Mouse (Mus musculus): ENCODE results near the gene Zfp467. TPM values are rescaled to one million over a fixed set of nuclear protein-coding genes. Genes with fewer than 3 reads are reported as not detected.
A peak's percentile ranks its signal among the peaks of the same experiment; 100 is the strongest.

The Zfp467 gene
- polyA plus RNA-seq, 1 experiment from 2014 or later = 33.4 TPM

GRCm38 (mm10) chr6:48443592-48444309, 1.9 kb downstream of the Zfp467 start:
- peak overlapping the region; percentile 95 for H3K4me3 ChIP-seq (replicated peaks; ENCODE audit: low read depth, low read length)
- peaks cover 15% of the 10 kb centered on the region for H3K36me3 ChIP-seq (ENCODE audit: insufficient read depth, low read length)
- peak overlapping the region; percentile 47; the same call in 1 of the 2 replicates for H3K9ac ChIP-seq (ENCODE audit: low read depth, low read length)
- H3K4me1 ChIP-seq (replicated peaks; ENCODE audit: insufficient read depth, low read length) = peaks cover 40% of the 10 kb centered on the region
- ATAC-seq (replicated peaks; ENCODE audit: low FRiP score, low read depth) (peak; percentile 86), DNase-seq (ENCODE audit: low spot score) (peak; percentile 98)
- no peaks in the 10 kb centered on the region for H3K27me3 ChIP-seq (ENCODE audit: insufficient read depth, low read length)
- TF ChIP-seq CTCF (IDR thresholded peaks at IDR 0.05; ENCODE audit: low read depth) = no peak; the same call in 1 of the 2 replicates
- WGBS = 1% methylated on average over 19 of the region's 19 CpGs
- H3K9me3 ChIP-seq (replicated peaks; ENCODE audit: low read length) = no peaks in the 10 kb centered on the region
- peak overlapping the region; percentile 74 for H3K4me2 ChIP-seq (ENCODE audit: low read length)
- peak overlapping the region; percentile 64 for H3K27ac ChIP-seq

- H3K9me3 ChIP-seq (replicated peaks; ENCODE audit: low read length) = no peaks in the 10 kb centered on the region
- no peak for ATAC-seq (replicated peaks; ENCODE audit: low FRiP score, low read depth)
- no peaks in the 10 kb centered on the region for H3K27me3 ChIP-seq (ENCODE audit: insufficient read depth, low read length)
- H3K9ac ChIP-seq (ENCODE audit: low read depth, low read length) = no peak overlapping the region
- peak; percentile 81 for DNase-seq (ENCODE audit: low spot score)
- no peak for TF ChIP-seq CTCF (IDR thresholded peaks at IDR 0.05; ENCODE audit: low read depth)
- H3K36me3 ChIP-seq (ENCODE audit: insufficient read depth, low read length) = peaks cover 30% of the 10 kb centered on the region
- peak overlapping the region; percentile 71; the same call in 1 of the 2 replicates for H3K27ac ChIP-seq
- H3K4me2 ChIP-seq (ENCODE audit: low read length) = no peak overlapping the region
- 29% methylated on average over 14 of the region's 14 CpGs for WGBS
- no peak overlapping the region for H3K4me3 ChIP-seq (replicated peaks; ENCODE audit: low read depth, low read length)
- H3K4me1 ChIP-seq (replicated peaks; ENCODE audit: insufficient read depth, low read length) = peaks cover 43% of the 10 kb centered on the region; the same call in 1 of the 2 replicates
These were observed 5.2 kb downstream of the Zfp467 start for GRCm38 (mm10) chr6:48440306-48441014.

- Histone ChIP-seq H3K4me3 (replicated peaks; ENCODE audit: low read depth, low read length) (no peak overlapping the region), H3K9me3 (replicated peaks; ENCODE audit: low read length) (no peaks in the 10 kb centered on the region), H3K27ac (peak overlapping the region; percentile 71; the same call in 1 of the 2 replicates), H3K27me3 (ENCODE audit: insufficient read depth, low read length) (no peaks in the 10 kb centered on the region), H3K4me2 (ENCODE audit: low read length) (no peak overlapping the region), H3K9ac (ENCODE audit: low read depth, low read length) (no peak overlapping the region), H3K4me1 (replicated peaks; ENCODE audit: insufficient read depth, low read length) (peaks cover 50% of the 10 kb centered on the region), H3K36me3 (ENCODE audit: insufficient read depth, low read length) (peaks cover 30% of the 10 kb centered on the region)
- ATAC-seq (replicated peaks; ENCODE audit: low FRiP score, low read depth) (no peak), DNase-seq (ENCODE audit: low spot score) (no peak)
- no peak for TF ChIP-seq CTCF (IDR thresholded peaks at IDR 0.05; ENCODE audit: low read depth)
These were observed 6.0 kb downstream of the Zfp467 start for GRCm38 (mm10) chr6:48439654-48440053.

- Histone ChIP-seq H3K27ac (no peak overlapping the region), H3K9me3 (replicated peaks; ENCODE audit: low read length) (no peaks in the 10 kb centered on the region), H3K27me3 (ENCODE audit: insufficient read depth, low read length) (no peaks in the 10 kb centered on the region), H3K9ac (ENCODE audit: low read depth, low read length) (no peak overlapping the region), H3K36me3 (ENCODE audit: insufficient read depth, low read length) (peaks cover 30% of the 10 kb centered on the region), H3K4me3 (replicated peaks; ENCODE audit: low read depth, low read length) (no peak overlapping the region), H3K4me2 (ENCODE audit: low read length) (no peak overlapping the region), H3K4me1 (replicated peaks; ENCODE audit: insufficient read depth, low read length) (peaks cover 45% of the 10 kb centered on the region)
- no peak for ATAC-seq (replicated peaks; ENCODE audit: low FRiP score, low read depth)
- no peak for DNase-seq (ENCODE audit: low spot score)
- no peak for TF ChIP-seq CTCF (IDR thresholded peaks at IDR 0.05; ENCODE audit: low read depth)
- 59% methylated on average over 55 of the region's 55 CpGs for WGBS
These were observed 7.0 kb downstream of the Zfp467 start for GRCm38 (mm10) chr6:48438475-48439125.

- ATAC-seq (replicated peaks; ENCODE audit: low FRiP score, low read depth) (no peak), DNase-seq (ENCODE audit: low spot score) (no peak)
- H3K36me3 ChIP-seq (ENCODE audit: insufficient read depth, low read length) = peaks cover 30% of the 10 kb centered on the region
- H3K27ac ChIP-seq = no peak overlapping the region
- 81% methylated on average over 35 of the region's 35 CpGs for WGBS
- TF ChIP-seq CTCF (IDR thresholded peaks at IDR 0.05; ENCODE audit: low read depth) = no peak
- H3K9ac ChIP-seq (ENCODE audit: low read depth, low read length) = no peak overlapping the region
- no peaks in the 10 kb centered on the region for H3K27me3 ChIP-seq (ENCODE audit: insufficient read depth, low read length)
- H3K4me2 ChIP-seq (ENCODE audit: low read length) = no peak overlapping the region
- peaks cover 44% of the 10 kb centered on the region for H3K4me1 ChIP-seq (replicated peaks; ENCODE audit: insufficient read depth, low read length)
- no peak overlapping the region for H3K4me3 ChIP-seq (replicated peaks; ENCODE audit: low read depth, low read length)
- no peaks in the 10 kb centered on the region for H3K9me3 ChIP-seq (replicated peaks; ENCODE audit: low read length)
These were observed 7.8 kb downstream of the Zfp467 start for GRCm38 (mm10) chr6:48437679-48438376.
